Comparison of ENCODE assay signal across 8 mouse cellular contexts in genomic region chr13:97434961-97435864, GRCm38 (mm10).
A peak's percentile ranks its signal among the peaks of the same experiment; 100 is the strongest.
DNase-seq lines count a peak whose midpoint lies in the region; TF ChIP-seq lines count a peak whose summit lies in the region.

No protein-coding gene starts in this region.

- peak; percentile 89 for TF ChIP-seq EP300 in ES-Bruce4 (IDR thresholded peaks at IDR 0.05; ENCODE audit: insufficient read depth, low read depth, low read length)

- DNase-seq in adrenal gland, postnatal 36 days = peak; percentile 16 to 20
- peak; percentile 83 for DNase-seq in heart, embryonic 10.5 days (ENCODE audit: low spot score)
- peak; percentile 48 to 67 for DNase-seq in kidney, postnatal 4 days
- no peak for DNase-seq in frontal cortex, postnatal 10 days (ENCODE audit: low spot score in 2 of 2)
- DNase-seq in spleen, adult 12 weeks (ENCODE audit: low spot score) = no peak
- no peak for DNase-seq in cerebellum, adult 2 months

- peaks cover 7% of the 10 kb centered on the region for H3K4me1 ChIP-seq in ES-Bruce4 (ENCODE audit: control insufficient read depth, insufficient read depth, low read length)
- H3K4me1 ChIP-seq in heart, embryonic 10.5 days = peaks cover 47% of the 10 kb centered on the region
- H3K4me1 ChIP-seq in olfactory bulb, adult 2 months (ENCODE audit: control insufficient read depth, insufficient read depth, low read length) = peaks cover 14% of the 10 kb centered on the region
- no peaks in the 10 kb centered on the region for H3K4me1 ChIP-seq in cerebellum, adult 2 months (ENCODE audit: control insufficient read depth, insufficient read depth, low read length)

- peak overlapping the region; percentile 76 for H3K27ac ChIP-seq in ES-Bruce4 (ENCODE audit: insufficient read depth, low read length)
- peak overlapping the region; percentile 92 for H3K27ac ChIP-seq in heart, embryonic 10.5 days
- H3K27ac ChIP-seq in olfactory bulb, adult 2 months (ENCODE audit: insufficient read depth, low read depth, low read length) = no peak overlapping the region
- H3K27ac ChIP-seq in cerebellum, adult 2 months (ENCODE audit: insufficient read depth, low read length) = no peak overlapping the region

- no peaks in the 10 kb centered on the region for H3K36me3 ChIP-seq in ES-Bruce4 (ENCODE audit: control insufficient read depth, insufficient read depth, low read length, poor library complexity, severe bottlenecking)
- no peaks in the 10 kb centered on the region for H3K36me3 ChIP-seq in heart, embryonic 10.5 days

- H3K4me3 ChIP-seq in ES-Bruce4 (ENCODE audit: low read depth, low read length) = peak overlapping the region; percentile 29
- H3K4me3 ChIP-seq in heart, embryonic 10.5 days = peak overlapping the region; percentile 61
- peak overlapping the region; percentile 47; the same call in 1 of the 2 replicates for H3K4me3 ChIP-seq in olfactory bulb, adult 2 months (ENCODE audit: insufficient read depth, low read depth, low read length)
- no peak overlapping the region for H3K4me3 ChIP-seq in cerebellum, adult 2 months (replicated peaks; ENCODE audit: insufficient read depth, low read depth, low read length)

- 1% methylated on average over 20 of the region's 20 CpGs for WGBS in heart, embryonic 10.5 days
- WGBS in olfactory bulb, adult 2 months = 32% methylated on average over 20 of the region's 20 CpGs
- WGBS in cerebellum, adult 2 months = 43% methylated on average over 20 of the region's 20 CpGs

- no peaks in the 10 kb centered on the region for H3K9me3 ChIP-seq in ES-Bruce4 (replicated peaks; ENCODE audit: control insufficient read depth, insufficient read depth, low read length, poor library complexity, severe bottlenecking)
- H3K9me3 ChIP-seq in heart, embryonic 10.5 days = no peaks in the 10 kb centered on the region

- H3K27me3 ChIP-seq in ES-Bruce4 (ENCODE audit: control insufficient read depth, insufficient read depth, low read length, poor library complexity, severe bottlenecking) = no peaks in the 10 kb centered on the region
- 0 out of 2 replicates have a peak, but pooled peaks cover 3% of the 10 kb centered on the region for H3K27me3 ChIP-seq in heart, embryonic 10.5 days (ENCODE audit: insufficient read depth, poor library complexity, severe bottlenecking)
- peaks cover 6% of the 10 kb centered on the region; the same call in 1 of the 2 replicates for H3K27me3 ChIP-seq in cerebellum, adult 2 months (ENCODE audit: control insufficient read depth, insufficient read depth, low read length)

- no peak for TF ChIP-seq CTCF in ES-Bruce4 (IDR thresholded peaks at IDR 0.05; ENCODE audit: low read depth, low read length)
- no peak for TF ChIP-seq CTCF in olfactory bulb, adult 2 months (IDR thresholded peaks at IDR 0.05; ENCODE audit: insufficient read depth, low read depth, low read length)
- TF ChIP-seq CTCF in cerebellum, adult 2 months (IDR thresholded peaks at IDR 0.05; ENCODE audit: borderline replicate concordance, insufficient read depth, low read depth, low read length) = no peak

- TF ChIP-seq POLR2A in ES-Bruce4 (IDR thresholded peaks at IDR 0.05; ENCODE audit: insufficient read depth, low read length) = no peak
- TF ChIP-seq POLR2A in olfactory bulb, adult 2 months (IDR thresholded peaks at IDR 0.05; ENCODE audit: insufficient read depth, low read depth, low read length) = no peak
- TF ChIP-seq POLR2A in cerebellum, adult 2 months (IDR thresholded peaks at IDR 0.05; ENCODE audit: borderline replicate concordance, insufficient read depth, low read length) = no peak

- H3K9ac ChIP-seq in ES-Bruce4 (ENCODE audit: low read depth, poor library complexity, severe bottlenecking) = peak overlapping the region; percentile 68

Comparison
In these comparisons a context has a peak if more than half of its experiments do, and no peak if none do; other contexts are left out.
1. H3K27ac ChIP-seq: peak in ES-Bruce4 (single experiment) and heart, embryonic 10.5 days (single experiment); none in olfactory bulb, adult 2 months (single experiment) and cerebellum, adult 2 months (single experiment).
2. DNase-seq: peak in adrenal gland, postnatal 36 days (2 of 2), heart, embryonic 10.5 days (single experiment) and kidney, postnatal 4 days (2 of 2); none in frontal cortex, postnatal 10 days (0 of 2), spleen, adult 12 weeks (single experiment) and cerebellum, adult 2 months (0 of 2).